Mouse (Mus musculus): ENCODE measurements around the gene Lce1c. TPM values are rescaled to one million over a fixed set of nuclear protein-coding genes. Genes with fewer than 3 reads are reported as not detected.
"Not testable (repeated sequence)": the region's sequence is repeated elsewhere in the genome, so short reads cannot be mapped to it uniquely, and the experiment has no call there.

Lce1c gene
- not detected in 2 replicates for polyA plus RNA-seq (2014; fragmentation: Nextera tagmentation; extraction: Ambion mirVana)

GRCm38 (mm10) chr3:92678947-92679346 is at the start of gene Lce1c:
Lce1c (plus strand) TSS chr3:92679247.
- 89% methylated on average over 4 of the region's 4 CpGs for WGBS
- ATAC-seq (ENCODE audit: low FRiP score, low TSS enrichment), result no peak
- H3K4me3 ChIP-seq (replicated peaks; ENCODE audit: low read depth, low read length), result no peak within 1 kb of the TSS
- no peak within 1 kb of the TSS for H3K27ac ChIP-seq (replicated peaks; ENCODE audit: low read depth, low read length)
- H3K27me3 ChIP-seq (ENCODE audit: control insufficient read depth, insufficient read depth, low read length), result no peaks in the 10 kb centered on the region
- H3K9me3 ChIP-seq (ENCODE audit: control insufficient read depth, low read length), result no peaks in the 10 kb centered on the region
- no peak for DNase-seq
- no peaks in the 10 kb centered on the region for H3K36me3 ChIP-seq (ENCODE audit: control insufficient read depth, insufficient read depth, low read length)
- no peak within 1 kb of the TSS for H3K9ac ChIP-seq (replicated peaks; ENCODE audit: low read length)
- H3K4me2 ChIP-seq (ENCODE audit: low read length), result no peak within 1 kb of the TSS
- H3K4me1 ChIP-seq (ENCODE audit: control insufficient read depth, insufficient read depth, low read length), result no peaks in the 10 kb centered on the region

DNA sequence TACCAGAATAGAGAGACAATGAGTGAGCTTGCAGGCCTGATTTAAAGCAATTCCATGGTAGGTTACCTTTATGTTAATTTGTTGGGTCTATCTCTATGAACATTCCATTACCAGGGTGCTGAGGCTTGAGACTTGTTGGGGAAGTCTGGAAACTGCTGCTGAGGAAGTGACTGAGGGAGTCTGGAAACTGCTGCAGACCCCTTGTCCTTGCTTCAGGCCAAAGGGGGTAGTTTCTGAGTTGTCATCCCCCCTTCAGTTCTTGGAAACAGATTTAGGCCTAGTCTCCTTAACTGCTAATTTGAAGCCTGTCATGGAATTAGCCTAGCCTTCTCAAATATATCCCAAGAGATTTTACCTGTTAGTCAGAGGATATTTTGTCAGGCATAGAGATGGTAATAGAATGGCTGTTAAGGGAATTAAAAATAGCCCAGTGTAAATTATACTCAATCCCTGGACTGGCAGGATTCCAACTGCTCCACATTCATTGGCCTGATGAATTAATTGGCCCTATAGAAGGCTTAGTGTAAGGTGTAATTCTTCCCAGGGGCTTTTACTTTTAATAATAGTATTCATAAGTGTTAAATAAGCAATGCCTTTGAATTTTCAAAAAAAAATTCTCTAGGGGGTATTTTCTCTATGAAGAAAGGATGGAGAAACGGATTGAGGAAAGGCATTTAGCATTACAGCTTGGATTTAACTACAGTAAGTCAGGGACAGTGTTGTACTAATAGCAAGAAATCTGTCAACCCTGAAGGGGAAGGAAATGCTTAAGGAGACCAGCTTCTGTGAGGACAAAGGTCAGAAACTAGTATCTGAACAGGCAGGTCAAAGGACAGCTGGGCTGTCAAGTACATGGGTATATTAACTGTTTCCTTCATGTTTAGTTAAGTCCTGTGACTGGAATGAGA is 41.0 kb upstream of the Lce1c start:
- Histone ChIP-seq H3K27me3 (ENCODE audit: control insufficient read depth, insufficient read depth, low read length) (no peaks in the 10 kb centered on the region), H3K36me3 (ENCODE audit: control insufficient read depth, insufficient read depth, low read length) (no peaks in the 10 kb centered on the region), H3K9me3 (ENCODE audit: control insufficient read depth, low read length) (no peaks in the 10 kb centered on the region), H3K4me3 (replicated peaks; ENCODE audit: low read depth, low read length) (no peak overlapping the region), H3K4me2 (ENCODE audit: low read length) (no peak overlapping the region), H3K27ac (replicated peaks; ENCODE audit: low read depth, low read length) (no peak overlapping the region), H3K4me1 (ENCODE audit: control insufficient read depth, insufficient read depth, low read length) (no peaks in the 10 kb centered on the region), H3K9ac (replicated peaks; ENCODE audit: low read length) (no peak overlapping the region)
- 29% methylated on average over 1 of the region's 1 CpGs for WGBS
- peak; percentile 46; the same call in 1 of the 2 replicates for ATAC-seq (ENCODE audit: low FRiP score, low TSS enrichment)
- DNase-seq, result peak; percentile 62

DNA sequence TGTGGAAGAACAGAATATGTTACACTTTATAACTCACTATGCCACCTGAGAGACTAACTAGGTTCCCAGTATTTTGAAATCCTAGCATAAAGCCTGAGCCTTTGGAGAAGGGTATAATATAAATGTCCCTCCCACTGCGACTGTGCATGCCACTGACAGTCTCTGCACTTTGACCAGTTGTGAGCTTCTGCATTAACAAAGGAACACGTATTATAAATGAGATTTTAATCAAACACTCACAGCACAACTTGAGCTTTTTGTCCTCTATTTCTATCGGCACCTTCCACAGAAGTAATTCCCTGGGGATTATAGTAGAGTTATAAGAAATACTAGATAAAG is 40.4 kb upstream of the Lce1c start:
- no peak; the same call in 1 of the 2 replicates for ATAC-seq (ENCODE audit: low FRiP score, low TSS enrichment)

DNA sequence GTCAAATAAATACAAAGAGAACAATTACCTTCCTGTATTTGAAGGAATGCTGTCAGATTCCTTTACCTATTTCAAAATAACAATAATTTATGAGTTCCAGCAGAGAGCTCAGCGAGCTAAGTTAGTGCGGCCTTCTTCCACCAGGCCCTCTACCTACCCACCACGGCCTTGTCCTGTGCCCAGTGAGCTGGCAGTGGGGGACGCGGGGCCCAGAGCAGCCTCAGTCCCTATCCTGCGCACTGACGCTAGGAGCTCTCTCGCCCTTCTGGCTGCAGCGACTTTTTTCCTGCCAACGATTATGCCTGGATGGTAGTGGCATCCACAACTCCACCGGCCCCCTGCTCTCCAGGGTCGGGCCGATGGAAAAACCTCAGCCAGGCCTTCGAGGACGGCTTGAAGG is 39.2 kb upstream of the Lce1c start:
- Histone ChIP-seq H3K9ac (replicated peaks; ENCODE audit: low read length) (no peak overlapping the region), H3K36me3 (ENCODE audit: control insufficient read depth, insufficient read depth, low read length) (no peaks in the 10 kb centered on the region), H3K4me3 (replicated peaks; ENCODE audit: low read depth, low read length) (no peak overlapping the region), H3K27me3 (ENCODE audit: control insufficient read depth, insufficient read depth, low read length) (no peaks in the 10 kb centered on the region), H3K4me2 (ENCODE audit: low read length) (no peak overlapping the region), H3K27ac (replicated peaks; ENCODE audit: low read depth, low read length) (no peak overlapping the region), H3K4me1 (ENCODE audit: control insufficient read depth, insufficient read depth, low read length) (no peaks in the 10 kb centered on the region), H3K9me3 (ENCODE audit: control insufficient read depth, low read length) (no peaks in the 10 kb centered on the region)
- 93% methylated on average over 15 of the region's 15 CpGs for WGBS
- ATAC-seq (ENCODE audit: low FRiP score, low TSS enrichment), result no peak
- no peak for DNase-seq

More for the DNA sequence above, 40.4 kb upstream of the Lce1c start:
- Histone ChIP-seq H3K4me2 (ENCODE audit: low read length) (no peak overlapping the region), H3K9ac (replicated peaks; ENCODE audit: low read length) (no peak overlapping the region), H3K4me3 (replicated peaks; ENCODE audit: low read depth, low read length) (no peak overlapping the region), H3K27me3 (ENCODE audit: control insufficient read depth, insufficient read depth, low read length) (no peaks in the 10 kb centered on the region), H3K4me1 (ENCODE audit: control insufficient read depth, insufficient read depth, low read length) (no peaks in the 10 kb centered on the region), H3K27ac (replicated peaks; ENCODE audit: low read depth, low read length) (no peak overlapping the region), H3K36me3 (ENCODE audit: control insufficient read depth, insufficient read depth, low read length) (no peaks in the 10 kb centered on the region), H3K9me3 (ENCODE audit: control insufficient read depth, low read length) (no peaks in the 10 kb centered on the region)
- DNase-seq, result peak; percentile 3
- 76% methylated on average over 3 of the region's 3 CpGs for WGBS

- 87% methylated on average over 1 of the region's 1 CpGs for WGBS
- no peaks in the 10 kb centered on the region for H3K36me3 ChIP-seq (ENCODE audit: control insufficient read depth, insufficient read depth, low read length)
- H3K9me3 ChIP-seq (ENCODE audit: control insufficient read depth, low read length), result no peaks in the 10 kb centered on the region
- no peak within 1 kb of the TSS for H3K4me2 ChIP-seq (ENCODE audit: low read length)
- no peak for DNase-seq
- no peak within 1 kb of the TSS for H3K4me3 ChIP-seq (replicated peaks; ENCODE audit: low read depth, low read length)
- H3K27me3 ChIP-seq (ENCODE audit: control insufficient read depth, insufficient read depth, low read length), result no peaks in the 10 kb centered on the region
- no peak within 1 kb of the TSS for H3K9ac ChIP-seq (replicated peaks; ENCODE audit: low read length)
- H3K27ac ChIP-seq (replicated peaks; ENCODE audit: low read depth, low read length), result no peak within 1 kb of the TSS
- ATAC-seq (ENCODE audit: low FRiP score, low TSS enrichment), result no peak
- H3K4me1 ChIP-seq (ENCODE audit: control insufficient read depth, insufficient read depth, low read length), result no peaks in the 10 kb centered on the region
Measured at GRCm38 (mm10) chr3:92648207-92648606, 30.8 kb upstream of the Lce1c start, which contains the start of gene Lce1a1. Lce1a1 (minus strand) TSS chr3:92648307.

- Histone ChIP-seq H3K4me2 (ENCODE audit: low read length) (no peak within 1 kb of the TSS), H3K9ac (replicated peaks; ENCODE audit: low read length) (no peak within 1 kb of the TSS), H3K4me3 (replicated peaks; ENCODE audit: low read depth, low read length) (no peak within 1 kb of the TSS), H3K27me3 (ENCODE audit: control insufficient read depth, insufficient read depth, low read length) (no peaks in the 10 kb centered on the region), H3K4me1 (ENCODE audit: control insufficient read depth, insufficient read depth, low read length) (no peaks in the 10 kb centered on the region), H3K36me3 (ENCODE audit: control insufficient read depth, insufficient read depth, low read length) (no peaks in the 10 kb centered on the region), H3K27ac (replicated peaks; ENCODE audit: low read depth, low read length) (no peak within 1 kb of the TSS), H3K9me3 (ENCODE audit: control insufficient read depth, low read length) (no peaks in the 10 kb centered on the region)
- no peak for DNase-seq
- no peak for ATAC-seq (ENCODE audit: low FRiP score, low TSS enrichment)
Measured at GRCm38 (mm10) chr3:92656826-92657225, 22.2 kb upstream of the Lce1c start, which contains the start of gene Lce1b. Lce1b (minus strand) TSS chr3:92656926.

GRCm38 (mm10) chr3:92670215-92670614 is 8.8 kb upstream of the Lce1c start, which contains the start of gene Lce1a2:
Lce1a2 (minus strand) TSS chr3:92670315.
- no peaks in the 10 kb centered on the region for H3K9me3 ChIP-seq (ENCODE audit: control insufficient read depth, low read length)
- H3K4me3 ChIP-seq (replicated peaks; ENCODE audit: low read depth, low read length), result no peak within 1 kb of the TSS
- no peak within 1 kb of the TSS for H3K27ac ChIP-seq (replicated peaks; ENCODE audit: low read depth, low read length)
- ATAC-seq (ENCODE audit: low FRiP score, low TSS enrichment), result no peak
- no peak for DNase-seq
- no peaks in the 10 kb centered on the region for H3K36me3 ChIP-seq (ENCODE audit: control insufficient read depth, insufficient read depth, low read length)
- H3K9ac ChIP-seq (replicated peaks; ENCODE audit: low read length), result no peak within 1 kb of the TSS
- no peak within 1 kb of the TSS for H3K4me2 ChIP-seq (ENCODE audit: low read length)
- H3K27me3 ChIP-seq (ENCODE audit: control insufficient read depth, insufficient read depth, low read length), result no peaks in the 10 kb centered on the region
- no peaks in the 10 kb centered on the region for H3K4me1 ChIP-seq (ENCODE audit: control insufficient read depth, insufficient read depth, low read length)

DNA sequence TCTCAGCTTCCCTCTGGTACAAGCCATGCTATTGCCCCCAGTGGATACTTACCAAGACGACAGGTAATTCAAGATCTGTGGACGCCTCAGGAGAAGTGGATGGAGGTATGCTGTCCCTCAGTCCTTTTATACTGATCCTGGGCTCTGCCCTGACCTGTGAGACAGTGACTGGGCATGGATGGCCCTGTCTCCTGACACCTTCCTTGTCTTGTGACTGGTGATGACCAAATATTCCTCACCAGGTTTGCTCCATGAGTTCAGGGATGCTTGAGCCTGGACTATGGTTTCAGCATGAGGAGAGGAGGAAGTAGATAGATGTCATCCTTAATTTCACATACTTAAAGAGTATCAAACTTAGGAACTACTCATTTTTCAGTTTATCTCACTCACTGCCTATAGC is 8.1 kb downstream of the Lce1c start, which contains the start of gene Lce1d:
Lce1d (minus strand) TSS at position 101 of the 400 bp plus-strand sequence.
- WGBS, result 66% methylated on average over 2 of the region's 2 CpGs
- Histone ChIP-seq H3K9ac (replicated peaks; ENCODE audit: low read length) (no peak within 1 kb of the TSS), H3K27ac (replicated peaks; ENCODE audit: low read depth, low read length) (no peak within 1 kb of the TSS), H3K36me3 (ENCODE audit: control insufficient read depth, insufficient read depth, low read length) (no peaks in the 10 kb centered on the region), H3K9me3 (ENCODE audit: control insufficient read depth, low read length) (no peaks in the 10 kb centered on the region), H3K27me3 (ENCODE audit: control insufficient read depth, insufficient read depth, low read length) (no peaks in the 10 kb centered on the region), H3K4me1 (ENCODE audit: control insufficient read depth, insufficient read depth, low read length) (no peaks in the 10 kb centered on the region), H3K4me3 (replicated peaks; ENCODE audit: low read depth, low read length) (no peak within 1 kb of the TSS), H3K4me2 (ENCODE audit: low read length) (no peak within 1 kb of the TSS)
- no peak for ATAC-seq (ENCODE audit: low FRiP score, low TSS enrichment)
- DNase-seq, result no peak

DNA sequence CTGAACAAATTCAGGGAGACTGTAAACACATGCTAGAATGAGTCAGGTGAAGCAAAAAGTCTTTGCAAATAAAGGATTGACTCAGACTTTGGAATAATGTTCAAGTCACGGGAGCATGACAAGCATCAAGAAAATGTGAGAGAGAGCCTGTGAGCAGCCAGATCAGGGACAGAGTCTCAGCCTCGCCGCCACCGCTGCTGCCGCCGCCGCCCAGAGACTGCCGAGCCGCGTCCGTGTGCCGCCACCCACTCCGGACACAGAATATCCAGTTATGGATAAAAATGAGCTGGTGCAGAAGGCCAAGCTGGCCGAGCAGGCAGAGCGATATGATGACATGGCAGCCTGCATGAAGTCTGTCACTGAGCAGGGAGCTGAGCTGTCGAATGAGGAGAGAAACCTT is 10.1 kb downstream of the Lce1c start:
- not testable (repeated sequence) for DNase-seq; H3K36me3 ChIP-seq (ENCODE audit: control insufficient read depth, insufficient read depth, low read length); H3K4me3 ChIP-seq (replicated peaks; ENCODE audit: low read depth, low read length); H3K27ac ChIP-seq (replicated peaks; ENCODE audit: low read depth, low read length); H3K9ac ChIP-seq (replicated peaks; ENCODE audit: low read length); H3K9me3 ChIP-seq (ENCODE audit: control insufficient read depth, low read length); H3K4me1 ChIP-seq (ENCODE audit: control insufficient read depth, insufficient read depth, low read length); H3K4me2 ChIP-seq (ENCODE audit: low read length); H3K27me3 ChIP-seq (ENCODE audit: control insufficient read depth, insufficient read depth, low read length); ATAC-seq (ENCODE audit: low FRiP score, low TSS enrichment)
- 80% methylated on average over 16 of the region's 16 CpGs for WGBS

Measured in midbrain, embryonic 14.5 days (tissue).